Mouse (Mus musculus) gastrocnemius, postnatal 14 days (tissue): Measurements from ENCODE around the gene Capns1. TPM values are rescaled to one million over a fixed set of nuclear protein-coding genes. Genes with fewer than 3 reads are reported as not detected.
"Not testable (repeated sequence)": the region's sequence is repeated elsewhere in the genome, so short reads cannot be mapped to it uniquely, and the experiment has no call there.

ENCODE experiments used
- DNase-seq: peaks from one replicate; pipeline ENCODE4 v3.0.0; 2021; ENCODE audit warnings: mixed read lengths
- intact Hi-C: fragments of 180-260 bp; cut with DNase I; formaldehyde crosslinking; loops from one replicate; pipeline ENCODE4 v1.15.1; 2025; ENCODE audit warnings: low total_unique reads
- total RNA-seq, 2 experiments: library from RNA; stranded (reverse); gene quantifications; 2 replicates each; pipeline ENCODE4 v1.2.3; 2021

The Capns1 gene
- total RNA-seq, 2 experiments from 2014 or later = 275 to 320 TPM

GRCm38 (mm10) chr7:30206364-30206763 lies 7.8 kb upstream of the Capns1 start:
- intact Hi-C loops = loop anchor here (10.0 kb wide), 1 partner anchor 192 kb away; no protein-coding TSS in a partner anchor
- DNase-seq = not testable (repeated sequence)

DNA sequence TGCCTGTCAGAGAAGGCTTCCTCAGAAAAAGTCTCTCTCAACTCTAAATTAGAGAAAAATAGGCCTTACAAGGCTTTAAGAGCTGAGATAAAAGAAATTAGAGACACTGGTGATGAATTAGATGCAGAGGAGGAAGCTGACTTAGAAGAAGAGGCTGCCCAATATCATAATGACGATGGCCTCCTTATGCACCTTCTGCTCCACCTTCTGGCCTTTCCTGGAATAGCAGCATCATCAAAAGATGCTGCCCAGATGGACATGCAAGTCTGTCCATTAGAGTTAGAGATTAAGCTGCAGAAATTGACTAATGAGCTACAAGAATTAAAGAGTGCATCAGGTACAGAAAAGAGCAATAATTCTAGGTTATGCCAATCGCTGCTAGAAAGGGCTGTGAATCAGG lies 6.8 kb upstream of the Capns1 start:
- intact Hi-C loops = loop anchor here (10.0 kb wide), 1 partner anchor 191 kb away; no protein-coding TSS in a partner anchor
- peak; percentile 61 for DNase-seq

DNA sequence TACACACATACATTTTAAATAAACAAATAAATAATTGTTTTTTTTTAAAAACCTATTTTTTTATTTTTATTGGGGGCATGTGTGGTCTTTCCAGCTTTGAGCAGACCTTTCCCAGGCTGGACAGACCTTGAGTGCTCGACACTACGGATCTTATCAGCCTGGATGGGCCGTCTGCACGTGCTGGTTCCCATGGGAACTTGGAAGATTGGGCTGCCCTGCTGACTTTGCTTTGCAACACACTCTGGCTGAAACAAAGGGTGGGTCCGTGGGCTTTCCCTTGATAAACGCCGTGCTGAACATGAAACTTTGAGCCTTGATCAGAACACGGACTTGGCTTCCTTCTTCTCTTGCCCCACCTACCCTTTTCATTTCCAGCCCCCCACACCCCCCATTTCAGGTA lies 5.8 kb upstream of the Capns1 start:
- intact Hi-C loops = loop anchor here (10.0 kb wide), 1 partner anchor 190 kb away; no protein-coding TSS in a partner anchor
- no peak for DNase-seq

DNA sequence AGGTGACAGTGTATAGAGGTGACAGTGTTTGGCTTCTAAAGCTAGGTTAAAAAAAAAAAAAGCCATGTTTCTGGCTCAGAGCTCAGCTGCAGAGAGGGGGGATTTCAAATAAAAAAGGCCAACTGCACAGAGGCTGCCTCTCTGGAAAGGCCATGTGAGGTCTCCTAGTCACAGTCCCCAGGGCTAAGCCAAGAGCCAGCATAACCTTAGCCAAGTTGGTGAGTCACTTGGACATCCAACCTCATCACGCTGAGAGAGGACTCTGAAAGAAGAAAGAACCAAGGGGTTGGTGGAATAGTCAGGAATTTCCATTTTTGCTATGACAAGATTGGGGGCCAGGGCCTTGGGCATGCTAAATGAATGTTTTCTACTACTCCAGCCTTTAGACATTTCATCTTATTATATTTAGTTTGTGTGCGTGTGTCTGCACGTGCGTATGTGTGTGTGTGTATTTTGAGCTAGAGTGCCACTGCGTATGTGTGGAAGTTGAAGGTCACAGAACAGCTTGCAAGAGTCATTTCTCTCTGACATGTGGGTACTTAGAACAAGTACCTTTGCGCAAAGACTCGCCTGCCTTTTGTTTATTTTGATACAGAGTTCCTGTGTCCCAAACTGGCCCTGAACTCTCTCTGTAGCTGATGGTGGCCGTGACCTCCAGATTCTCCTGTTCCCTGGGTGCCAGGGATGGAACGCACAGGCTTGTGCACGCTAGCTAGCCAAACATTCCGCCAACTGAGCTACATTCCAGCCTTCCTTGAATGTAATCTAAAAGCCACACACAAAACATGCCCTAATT lies 4.5 kb upstream of the Capns1 start:
- peak; percentile 76 for DNase-seq
- intact Hi-C loops = loop anchor here (10.0 kb wide), 1 partner anchor 188 kb away; no protein-coding TSS in a partner anchor

GRCm38 (mm10) chr7:30200661-30201060 lies 2.0 kb upstream of the Capns1 start:
- intact Hi-C loops = loop anchor here (10.0 kb wide), 1 partner anchor 186 kb away; no protein-coding TSS in a partner anchor
- DNase-seq = not testable (repeated sequence)

- no peak for DNase-seq
- intact Hi-C loops = loop anchor here (10.0 kb wide), 1 partner anchor 185 kb away; no protein-coding TSS in a partner anchor
Observed at GRCm38 (mm10) chr7:30200200-30200599, 1.6 kb upstream of the Capns1 start.

- intact Hi-C loops = loop anchor here (10.0 kb wide), 1 partner anchor 185 kb away; no protein-coding TSS in a partner anchor
- DNase-seq = no peak
Observed at GRCm38 (mm10) chr7:30199498-30200139, 1.0 kb upstream of the Capns1 start.

GRCm38 (mm10) chr7:30197592-30198129 lies 950 bp downstream of the Capns1 start:
- DNase-seq = no peak
- intact Hi-C loops = no loop called here

GRCm38 (mm10) chr7:30196171-30196570 lies 2.4 kb downstream of the Capns1 start:
- DNase-seq = no peak
- intact Hi-C loops = no loop called here

GRCm38 (mm10) chr7:30195461-30195860 lies 3.1 kb downstream of the Capns1 start:
- intact Hi-C loops = no loop called here
- DNase-seq = no peak

- peak; percentile 99 for DNase-seq
- intact Hi-C loops = no loop called here
Observed at GRCm38 (mm10) chr7:30194884-30195283, 3.7 kb downstream of the Capns1 start.

DNA sequence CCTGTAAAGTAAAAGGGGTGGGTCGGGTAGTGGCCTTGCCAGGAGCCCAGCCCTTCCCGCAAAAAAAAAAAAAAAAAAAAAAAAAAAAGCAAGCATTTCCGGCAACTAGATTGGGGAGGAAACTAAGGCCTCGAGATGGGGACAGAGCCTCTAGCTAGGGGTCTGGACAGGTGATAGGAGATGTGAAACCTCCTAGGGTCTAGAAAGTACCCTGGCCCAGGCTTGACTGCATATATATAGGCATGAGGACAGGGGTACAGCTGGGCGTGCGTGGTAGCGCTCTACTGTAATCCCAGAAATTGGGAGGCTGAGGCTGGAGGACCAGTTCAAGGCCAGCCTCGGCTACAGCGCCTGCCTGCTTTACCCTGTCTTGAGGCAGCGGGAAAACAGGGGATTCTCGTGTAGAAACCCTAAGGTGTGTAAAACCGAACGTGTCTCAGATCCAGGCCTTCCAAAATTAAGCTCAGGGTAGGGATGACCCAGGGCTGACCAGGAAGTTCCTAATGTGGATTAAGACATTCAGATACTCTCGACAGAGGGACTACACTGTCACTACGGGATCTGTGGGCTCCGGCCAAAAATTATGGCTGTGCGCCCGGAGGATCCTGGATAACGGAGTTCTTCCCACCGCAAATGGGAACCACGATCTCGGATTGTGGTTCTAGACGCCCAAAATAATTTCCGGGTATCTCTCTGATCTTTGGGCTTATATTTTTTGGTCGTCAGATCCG lies 4.3 kb downstream of the Capns1 start:
- DNase-seq = peak; percentile 62

DNA sequence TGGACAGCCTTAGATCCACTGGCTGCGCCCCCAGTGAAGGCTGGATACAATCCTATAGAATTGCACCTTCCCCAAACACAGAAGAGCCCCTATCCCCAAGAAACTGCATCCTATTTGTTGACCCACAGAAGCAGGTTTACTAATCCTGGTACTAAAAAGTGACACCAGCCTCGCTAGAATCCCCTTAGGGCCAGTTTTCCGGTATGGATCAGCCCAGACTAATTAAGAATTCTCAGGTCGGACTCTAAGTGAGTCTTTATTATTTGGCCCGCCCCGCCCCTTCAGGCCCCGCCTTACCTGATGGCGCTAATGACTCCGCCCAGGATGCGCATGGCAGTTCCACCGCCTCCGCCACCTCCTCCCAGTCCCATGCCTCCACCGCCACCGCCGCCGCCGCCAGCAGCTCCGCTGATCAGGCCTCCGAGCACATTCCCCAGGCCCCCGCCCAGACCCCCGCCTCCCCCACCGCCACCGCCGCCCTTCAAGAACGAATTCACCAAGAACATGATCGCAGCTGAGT lies 5.0 kb downstream of the Capns1 start:
- DNase-seq = peak; percentile 78
- intact Hi-C loops = no loop called here

More for the DNA sequence above, 4.3 kb downstream of the Capns1 start:
- intact Hi-C loops = no loop called here

GRCm38 (mm10) chr7:30193013-30193412 lies 5.6 kb downstream of the Capns1 start:
- intact Hi-C loops = no loop called here
- peak; percentile 40 for DNase-seq

GRCm38 (mm10) chr7:30192088-30192487 lies 6.5 kb downstream of the Capns1 start:
- intact Hi-C loops = no loop called here
- DNase-seq = no peak

- intact Hi-C loops = no loop called here
- no peak for DNase-seq
Observed at GRCm38 (mm10) chr7:30189116-30189491, 9.5 kb downstream of the Capns1 start.

DNA sequence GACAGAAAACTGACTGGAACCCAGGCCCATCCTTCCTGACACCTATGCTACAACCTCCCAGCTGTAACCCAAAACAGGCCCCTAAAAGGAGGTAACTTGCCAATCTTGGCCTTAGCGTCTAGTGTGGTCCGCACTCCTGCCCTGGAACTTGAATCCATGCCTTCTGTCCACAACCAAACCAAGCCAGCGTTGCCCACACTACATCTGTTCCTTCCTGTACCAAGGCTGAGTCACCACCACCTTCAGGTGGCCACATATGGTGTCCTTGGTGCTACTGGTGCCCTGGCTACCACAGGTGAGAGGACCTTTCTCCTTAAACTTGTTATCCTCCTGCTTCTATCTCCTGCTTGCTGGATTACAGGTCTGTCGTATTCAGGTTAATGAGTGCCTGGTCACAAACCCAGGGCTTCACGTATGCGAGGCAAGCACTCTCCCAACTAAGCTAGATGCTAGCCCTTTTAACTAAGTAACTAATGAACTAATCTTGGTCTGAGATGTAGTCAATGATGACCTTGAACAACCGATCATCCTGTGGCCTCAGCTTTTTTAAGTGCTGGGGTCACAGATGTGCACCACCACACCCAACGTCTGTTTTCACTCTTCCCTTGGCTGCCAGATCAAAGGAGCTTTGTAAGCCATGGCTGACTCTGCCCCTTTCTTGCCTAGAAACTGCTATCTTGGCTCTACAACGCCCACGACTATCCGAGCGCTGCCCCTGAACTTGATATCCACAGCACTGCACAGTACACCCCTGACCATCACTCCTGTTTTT lies 10.1 kb downstream of the Capns1 start:
- intact Hi-C loops = no loop called here
- DNase-seq = no peak

DNA sequence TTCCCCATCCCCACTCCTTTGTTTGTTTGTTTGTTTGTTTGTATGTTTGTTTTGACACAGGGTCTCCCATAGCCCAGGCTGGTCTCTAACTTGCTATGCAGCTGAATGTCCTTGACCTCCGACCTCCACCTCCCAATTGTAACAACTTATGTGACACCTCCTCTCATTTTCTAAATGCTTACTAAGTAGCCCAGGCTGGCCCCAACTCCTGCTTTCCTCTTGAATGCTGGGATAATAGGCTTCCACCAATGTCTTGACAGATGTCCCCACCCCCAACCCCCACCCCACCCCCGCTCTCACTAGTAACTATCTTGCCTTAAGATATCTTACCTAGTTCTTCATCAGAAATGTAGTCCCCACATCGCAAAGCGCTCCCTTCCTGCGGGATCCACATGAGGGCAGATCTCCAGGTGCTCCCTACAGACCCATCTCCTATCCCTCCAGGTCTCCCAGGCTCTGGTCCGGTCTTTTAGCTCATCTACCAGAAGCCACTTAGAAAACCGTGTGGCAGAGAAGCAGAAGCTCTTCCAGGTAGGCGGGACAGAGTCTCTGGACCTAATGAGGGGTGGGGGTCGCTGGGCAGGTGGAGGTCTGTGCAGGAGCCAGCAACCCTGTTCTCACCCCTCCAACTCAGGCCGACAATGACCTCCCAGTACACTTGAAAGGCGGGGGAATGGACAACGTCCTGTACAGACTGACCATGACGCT lies 13.8 kb downstream of the Capns1 start:
- DNase-seq = no peak
- intact Hi-C loops = no loop called here
